8 mouse cellular contexts compared by ENCODE assay signal in genomic region chr9:48161505-48162192, GRCm38 (mm10). TPM values are rescaled to one million over a fixed set of nuclear protein-coding genes. Genes with fewer than 3 reads are reported as not detected.
DNase-seq lines count a peak whose midpoint lies in the region.

Gene Nxpe4, plus strand, starts transcription at chr9:48162023.

- peak within 1 kb of the TSS; percentile 63 for H3K4me3 ChIP-seq in embryonic facial prominence, embryonic 10.5 days
- H3K4me3 ChIP-seq in midbrain, embryonic 10.5 days: peak within 1 kb of the TSS; percentile 57

- H3K27ac ChIP-seq in embryonic facial prominence, embryonic 10.5 days (replicated peaks): peak within 1 kb of the TSS; percentile 72
- H3K27ac ChIP-seq in midbrain, embryonic 10.5 days (replicated peaks): peak within 1 kb of the TSS; percentile 67

- intact Hi-C loops in left cerebral cortex, postnatal 4 days (cut with DNase I): no loop called here

- peaks cover 12% of the 10 kb centered on the region for H3K4me1 ChIP-seq in embryonic facial prominence, embryonic 10.5 days
- H3K4me1 ChIP-seq in midbrain, embryonic 10.5 days: peaks cover 13% of the 10 kb centered on the region

- no peaks in the 10 kb centered on the region for H3K36me3 ChIP-seq in embryonic facial prominence, embryonic 10.5 days (replicated peaks)
- H3K36me3 ChIP-seq in midbrain, embryonic 10.5 days: 0 out of 2 replicates have a peak, but pooled peaks cover 2% of the 10 kb centered on the region

- 29% methylated on average over 12 of the region's 12 CpGs for WGBS in embryonic facial prominence, embryonic 10.5 days
- 33% methylated on average over 12 of the region's 12 CpGs for WGBS in midbrain, embryonic 10.5 days

- no peaks in the 10 kb centered on the region for H3K9me3 ChIP-seq in embryonic facial prominence, embryonic 10.5 days
- H3K9me3 ChIP-seq in midbrain, embryonic 10.5 days (replicated peaks): no peaks in the 10 kb centered on the region

- peak; percentile 25 for DNase-seq in thymus, postnatal 25 days
- DNase-seq in thymus, postnatal 0 days (ENCODE audit: low spot score): no peak
- DNase-seq in embryonic facial prominence, embryonic 10.5 days (ENCODE audit: low spot score): peak; percentile 77
- DNase-seq in heart, adult 11 months: peak; percentile 94
- DNase-seq in kidney, adult 18-20 months: peak; percentile 35
- DNase-seq in left cerebral cortex, postnatal 4 days: peak; percentile 88
- DNase-seq in midbrain, embryonic 10.5 days (ENCODE audit: low spot score): peak; percentile 79
- peak; percentile 44 for DNase-seq in skeletal muscle tissue, adult 2 months (ENCODE audit: low read depth, low spot score)

- no peaks in the 10 kb centered on the region for H3K27me3 ChIP-seq in embryonic facial prominence, embryonic 10.5 days (replicated peaks; ENCODE audit: low read depth, poor library complexity, severe bottlenecking)
- no peaks in the 10 kb centered on the region for H3K27me3 ChIP-seq in midbrain, embryonic 10.5 days (ENCODE audit: low read depth, poor library complexity, severe bottlenecking)

RNA-seq across cellular contexts. Expression of gene Nxpe4, which starts in this region (rescaled TPM):
- 1.8 and 2.0 TPM in 2 replicates for polyA plus RNA-seq in thymus, postnatal 0 days (2015; fragmentation: Nextera tagmentation; extraction: Ambion mirVana)
- polyA plus RNA-seq in embryonic facial prominence, embryonic 10.5 days (2016; fragmentation: Nextera tagmentation; extraction: Ambion mirVana): 4.1 and 5.9 TPM in 2 replicates
- total RNA-seq in left cerebral cortex, postnatal 4 days (2021): 10 to 100 TPM; 10.4 to 10.8 TPM
- 5.3 and 6.2 TPM in 2 replicates for polyA plus RNA-seq in midbrain, embryonic 10.5 days (2016; fragmentation: Nextera tagmentation; extraction: Ambion mirVana)
